Mouse (Mus musculus): ENCODE measurements around the gene Itga9. TPM values are rescaled to one million over a fixed set of nuclear protein-coding genes. Genes with fewer than 3 reads are reported as not detected.
A peak's percentile ranks its signal among the peaks of the same experiment; 100 is the strongest.

Itga9 gene
- total RNA-seq, 2 experiments from 2014 or later, result 4.5 to 6.8 TPM

DNA sequence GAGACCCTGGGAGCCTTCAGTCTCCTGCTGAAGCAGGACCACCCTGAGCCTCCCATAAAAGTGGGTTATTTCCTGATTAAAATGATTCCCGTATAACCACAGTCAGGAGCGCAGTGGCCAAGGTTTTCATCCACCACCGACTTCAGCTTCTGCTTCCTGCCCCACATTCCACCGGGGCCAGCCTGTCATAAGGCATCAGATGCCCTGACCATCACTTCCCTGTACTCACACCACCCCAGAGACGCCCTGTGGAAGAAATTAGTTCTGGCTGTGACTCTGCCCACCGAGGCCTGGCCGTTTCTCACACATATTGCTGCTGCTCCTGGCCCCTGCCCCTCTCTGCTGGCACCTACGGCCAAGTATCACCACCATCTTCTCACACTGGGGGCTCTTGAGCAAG, 261.4 kb downstream of the Itga9 start:
- no peak for DNase-seq (ENCODE audit: low spot score in 2 of 2)

DNA sequence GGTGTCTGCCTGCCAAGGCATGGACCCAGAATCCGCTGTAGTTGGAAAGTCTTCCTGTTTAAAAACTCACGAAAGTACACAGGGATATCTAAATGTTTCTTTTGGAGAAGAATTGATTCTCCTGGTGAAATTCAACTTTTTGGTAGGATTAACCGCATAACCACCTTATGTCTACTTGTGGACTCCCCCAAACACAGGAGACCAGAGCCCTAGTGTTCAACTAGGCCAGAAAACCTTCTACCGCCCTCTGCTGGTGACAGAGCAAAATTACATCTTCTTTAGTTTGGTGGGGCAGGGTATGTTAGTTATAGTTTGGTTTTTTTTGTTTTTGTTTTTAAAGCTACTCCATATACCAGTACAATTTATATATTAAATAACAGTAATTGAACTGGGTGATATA, 264.6 kb downstream of the Itga9 start:
- DNase-seq (ENCODE audit: low spot score in 2 of 2), result peak; percentile 63 to 76

- DNase-seq (ENCODE audit: low spot score in 2 of 2), result no peak
Observed at GRCm38 (mm10) chr9:118873031-118873430, 266.5 kb downstream of the Itga9 start.

- DNase-seq (ENCODE audit: low spot score in 2 of 2), result no peak
Observed at GRCm38 (mm10) chr9:118873596-118873995, 267.1 kb downstream of the Itga9 start.

- no peak for DNase-seq (ENCODE audit: low spot score in 2 of 2)
Observed at GRCm38 (mm10) chr9:118875705-118876104, 269.2 kb downstream of the Itga9 start.

DNA sequence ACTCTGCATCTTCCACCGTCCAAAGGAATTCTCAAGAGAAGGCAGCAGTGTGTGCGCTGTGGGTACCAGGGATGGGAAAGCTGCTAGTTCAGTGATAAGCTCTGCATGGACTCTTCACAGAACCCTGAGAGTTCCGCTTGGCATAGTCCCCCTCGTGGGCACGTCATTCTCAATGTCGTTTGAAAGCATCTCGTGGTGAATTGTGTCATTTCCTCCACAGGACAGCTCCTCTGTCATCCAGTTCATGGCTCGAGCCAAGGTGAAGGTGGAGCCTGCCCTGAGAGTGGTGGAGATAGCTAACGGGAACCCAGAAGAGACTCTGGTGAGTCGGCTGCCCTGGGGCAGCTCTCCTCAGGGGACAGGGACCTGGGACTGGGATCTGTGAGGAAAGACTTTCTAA, 270.4 kb downstream of the Itga9 start:
- no peak for DNase-seq (ENCODE audit: low spot score in 2 of 2)

DNA sequence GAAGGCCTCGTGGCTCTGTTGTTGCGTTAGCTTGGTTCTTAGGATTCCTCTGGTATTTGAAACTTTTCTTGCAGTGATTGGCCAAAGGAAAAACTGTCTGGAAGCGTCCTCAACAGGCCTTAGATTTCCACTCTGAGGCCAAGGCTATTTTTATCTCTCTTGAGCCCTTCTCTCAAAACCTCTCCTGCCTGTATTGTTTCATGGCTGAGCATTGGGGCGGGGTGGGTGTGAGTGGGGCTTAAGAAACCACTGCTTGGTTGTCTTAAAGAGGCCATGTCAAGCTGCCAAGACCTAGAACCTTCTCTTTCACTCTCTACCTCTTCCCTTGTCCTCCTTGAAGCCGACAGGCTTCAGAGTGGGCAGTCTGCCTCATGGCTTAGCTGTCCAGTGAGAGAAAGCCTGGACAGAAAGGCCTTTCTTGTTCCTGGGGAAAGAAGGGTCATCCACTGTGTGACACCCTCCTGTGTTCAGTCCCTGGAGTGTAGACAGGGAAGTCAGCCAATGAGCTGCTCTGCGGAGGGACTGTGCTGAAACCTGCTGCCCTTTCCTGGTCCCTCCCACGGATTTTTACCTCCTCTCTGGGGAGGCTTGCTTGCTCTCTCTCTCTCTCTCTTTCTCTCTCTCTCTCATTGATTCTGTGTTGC, 271.0 kb downstream of the Itga9 start:
- DNase-seq (ENCODE audit: low spot score in 2 of 2), result no peak

DNA sequence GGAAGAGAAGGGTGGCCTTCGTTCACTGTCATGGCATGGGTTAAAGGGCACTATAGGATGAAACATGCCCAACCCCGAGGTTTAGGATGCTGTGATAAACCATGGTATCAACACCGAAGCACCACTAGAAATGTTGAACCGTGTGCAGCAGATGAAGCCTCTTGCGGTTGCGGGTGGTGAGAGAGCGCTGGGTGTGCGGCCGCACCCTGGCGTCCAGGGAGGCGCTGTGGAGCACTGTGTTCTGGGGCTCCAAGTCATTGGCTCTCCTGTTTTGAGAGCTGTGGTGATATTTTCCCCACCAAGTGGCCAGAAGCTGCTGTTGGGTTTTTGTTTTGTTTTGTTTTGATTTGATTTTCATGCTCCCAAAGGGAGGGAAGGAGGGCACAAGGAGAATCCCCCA, 272.1 kb downstream of the Itga9 start:
- DNase-seq (ENCODE audit: low spot score in 2 of 2), result no peak

- DNase-seq (ENCODE audit: low spot score in 2 of 2), result no peak
Observed at GRCm38 (mm10) chr9:118881281-118881945, 274.9 kb downstream of the Itga9 start.

- DNase-seq (ENCODE audit: low spot score in 2 of 2), result no peak
Observed at GRCm38 (mm10) chr9:118881946-118882284, 275.4 kb downstream of the Itga9 start.

DNA sequence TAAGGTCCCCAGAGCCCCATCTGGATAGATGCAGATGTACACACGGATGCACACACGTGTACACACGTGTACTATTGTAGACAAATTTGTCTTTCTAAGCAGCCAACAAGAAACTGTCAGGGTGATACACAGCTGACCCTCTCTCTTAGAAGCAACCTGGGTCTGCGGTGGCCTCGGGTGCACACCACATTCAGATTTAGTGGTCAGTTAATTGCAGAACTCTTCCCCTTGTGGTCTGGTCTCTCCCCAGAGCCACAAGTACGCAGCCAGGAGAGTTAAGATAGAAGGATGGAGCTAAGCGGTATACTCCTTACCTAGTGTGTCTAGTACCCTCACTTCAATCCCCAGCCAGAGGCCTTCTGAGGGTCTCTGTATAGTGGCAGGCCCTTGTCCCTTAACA, 276.7 kb downstream of the Itga9 start:
- no peak for DNase-seq (ENCODE audit: low spot score in 2 of 2)

GRCm38 (mm10) chr9:118885785-118886184, 279.3 kb downstream of the Itga9 start:
- DNase-seq (ENCODE audit: low spot score in 2 of 2), result no peak

- no peak for DNase-seq (ENCODE audit: low spot score in 2 of 2)
Observed at GRCm38 (mm10) chr9:118887201-118887600, 280.7 kb downstream of the Itga9 start.

GRCm38 (mm10) chr9:118887734-118888133, 281.2 kb downstream of the Itga9 start:
- no peak for DNase-seq (ENCODE audit: low spot score in 2 of 2)

GRCm38 (mm10) chr9:118890149-118890548, 283.7 kb downstream of the Itga9 start:
- DNase-seq (ENCODE audit: low spot score in 2 of 2), result no peak

GRCm38 (mm10) chr9:118890645-118891044, 284.2 kb downstream of the Itga9 start:
- DNase-seq (ENCODE audit: low spot score in 2 of 2), result no peak

- DNase-seq (ENCODE audit: low spot score in 2 of 2), result no peak
Observed at GRCm38 (mm10) chr9:118891068-118891467, 284.6 kb downstream of the Itga9 start.

DNA sequence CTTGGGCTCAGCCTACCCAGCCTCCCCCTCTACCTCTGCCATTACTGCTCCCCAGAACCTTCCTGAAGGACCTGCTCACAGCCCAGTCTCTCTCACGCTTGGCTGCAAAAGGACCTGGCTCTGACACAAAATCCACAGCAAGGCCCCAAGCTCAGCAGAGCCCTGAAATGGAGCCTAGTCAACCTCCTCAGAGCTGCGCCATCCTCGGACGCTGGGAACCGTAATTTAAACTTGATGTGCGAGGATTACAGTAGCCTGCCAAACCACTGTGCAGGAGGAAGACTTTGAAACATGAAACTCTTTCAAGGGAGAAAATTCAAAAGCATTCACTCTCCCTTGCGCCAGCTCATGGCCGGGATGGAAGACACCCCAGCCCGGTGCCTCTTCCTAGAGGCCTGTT, 285.1 kb downstream of the Itga9 start:
- DNase-seq (ENCODE audit: low spot score in 2 of 2), result no peak

- no peak for DNase-seq (ENCODE audit: low spot score in 2 of 2)
Observed at GRCm38 (mm10) chr9:118895101-118895500, 288.6 kb downstream of the Itga9 start.

GRCm38 (mm10) chr9:118900677-118901076, 294.2 kb downstream of the Itga9 start:
- no peak for DNase-seq (ENCODE audit: low spot score in 2 of 2)

DNA sequence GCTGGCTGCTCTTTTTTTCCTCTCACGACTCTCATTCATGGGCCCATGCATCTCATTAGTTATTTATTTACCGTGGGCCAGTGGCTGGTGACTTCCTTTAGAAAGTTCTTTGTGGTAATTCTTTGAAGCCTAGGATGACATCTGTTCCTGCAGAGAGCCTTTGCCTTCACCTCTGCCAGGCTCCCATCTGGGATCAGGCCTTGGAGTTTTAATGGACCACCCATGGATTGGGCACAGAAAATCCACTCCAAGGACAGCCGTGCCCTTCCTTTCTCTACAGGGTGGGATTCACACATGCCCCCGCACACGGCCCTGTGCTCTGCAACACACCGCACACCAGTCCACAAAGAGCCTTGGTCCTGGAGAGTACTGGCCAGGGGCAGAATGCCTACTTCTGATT, 295.4 kb downstream of the Itga9 start:
- no peak for DNase-seq (ENCODE audit: low spot score in 2 of 2)

DNA sequence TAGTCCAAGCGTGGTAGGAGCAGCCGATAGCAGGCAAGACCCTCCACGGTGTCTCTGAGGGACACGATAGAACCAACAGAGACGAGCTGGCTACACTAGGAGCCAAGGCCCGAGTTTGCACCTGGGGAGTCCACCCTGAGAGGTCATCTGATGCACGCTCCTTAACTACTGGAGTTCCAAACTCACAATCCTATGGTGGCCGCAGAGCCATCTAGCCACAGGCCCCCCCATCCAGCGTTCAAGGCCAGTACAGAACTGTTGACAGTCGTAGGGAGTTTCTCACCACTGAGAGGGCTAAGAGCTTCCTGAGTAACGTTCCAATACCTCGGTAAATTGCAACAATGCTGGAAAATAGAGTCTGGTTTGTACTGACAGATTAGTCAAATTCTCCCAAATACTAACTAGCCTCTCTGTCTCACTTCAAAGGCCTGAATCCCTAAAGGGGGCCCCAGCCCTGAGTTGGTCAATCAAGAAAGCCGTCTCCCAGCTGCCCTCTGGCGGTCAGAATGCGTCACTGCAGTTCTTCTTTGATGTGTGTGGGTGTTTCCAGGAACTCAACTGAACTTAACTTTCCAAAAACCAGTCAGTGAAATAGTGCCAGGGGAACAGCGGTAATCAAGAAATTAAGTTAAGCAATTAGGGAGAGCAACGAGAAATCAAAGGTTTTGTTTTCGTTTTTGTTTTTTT, 301.6 kb downstream of the Itga9 start:
- DNase-seq (ENCODE audit: low spot score in 2 of 2), result peak; percentile 87 to 90

GRCm38 (mm10) chr9:118913048-118913447, 306.6 kb downstream of the Itga9 start:
- DNase-seq (ENCODE audit: low spot score in 2 of 2), result no peak

Data from layer of hippocampus, postnatal 10 days (tissue).